Mouse (Mus musculus) layer of hippocampus, adult 6 months (tissue): Measurements from ENCODE around the gene Cmtm2a. TPM values are rescaled to one million over a fixed set of nuclear protein-coding genes. Genes with fewer than 3 reads are reported as not detected.

Source experiments
- long read RNA-seq, 2 experiments: library from polyadenylated mRNA; unstranded; transcript quantifications; one replicate each; pipeline ENCODE4 v2.0.0; 2019 to 2020
- polyA plus RNA-seq: library from polyadenylated mRNA; unstranded; fragments of <200 nt; fragmentation: Nextera tagmentation; gene quantifications from 2 replicates; pipeline ENCODE4 v1.2.3, GENCODE M21; 2021

The Cmtm2a gene
- not detected in 2 replicates for polyA plus RNA-seq
- long read RNA-seq, experiment 1 = 0 reads
- long read RNA-seq, experiment 2 = 0 reads

DNA sequence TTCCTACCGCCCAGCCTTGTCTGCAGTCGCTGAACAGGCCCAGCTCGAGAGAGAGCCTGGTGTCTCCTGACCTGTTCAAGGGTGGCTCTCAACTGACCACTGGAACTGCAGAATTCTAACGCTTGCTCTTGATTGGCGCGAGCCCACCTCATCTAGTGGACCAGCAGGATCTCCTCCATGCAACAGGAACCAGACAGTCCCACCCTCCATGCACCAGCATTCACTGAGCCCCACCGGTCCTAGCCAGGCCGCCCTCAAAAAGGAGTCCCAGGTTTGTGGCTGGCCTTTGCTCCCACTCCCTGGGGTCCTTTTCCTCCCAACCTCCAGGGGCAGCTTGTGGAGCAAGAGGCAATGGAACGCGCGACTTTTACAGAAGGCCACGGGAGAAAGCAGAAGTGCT is at the start of gene Cmtm2a:
Cmtm2a (minus strand) TSS at position 101 of the 400 bp plus-strand sequence.

GRCm38 (mm10) chr8:104339229-104339982 is 46.4 kb upstream of the Cmtm2a start, which contains the start of gene Cmtm3:
Gene Cmtm3 (plus strand): TSS chr8:104339410.

DNA sequence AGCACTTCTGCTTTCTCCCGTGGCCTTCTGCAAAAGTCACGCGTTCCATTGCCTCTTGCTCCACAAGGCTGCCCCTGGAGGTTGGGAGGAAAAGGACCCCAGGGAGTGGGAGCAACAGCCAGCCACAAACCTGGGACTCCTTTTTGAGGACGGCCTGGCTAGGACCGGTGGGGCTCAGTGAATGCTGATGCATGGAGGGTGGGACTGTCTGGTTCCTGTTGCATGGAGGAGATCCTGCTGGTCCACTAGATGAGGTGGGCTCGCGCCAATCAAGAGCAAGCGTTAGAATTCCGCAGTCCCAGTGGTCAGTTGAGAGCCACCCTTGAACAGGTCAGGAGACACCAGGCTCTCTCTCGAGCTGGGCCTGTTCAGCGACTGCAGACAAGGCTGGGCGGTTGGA is 28.9 kb upstream of the Cmtm2a start, which contains the start of gene Cmtm2b:
Cmtm2b (plus strand) TSS at position 301 of the 400 bp plus-strand sequence.

GRCm38 (mm10) chr8:104321267-104321666 is 28.3 kb upstream of the Cmtm2a start, which contains the start of gene Gm11020:
Gene Gm11020 (plus strand): TSS chr8:104321567.

GRCm38 (mm10) chr8:104309441-104310155 is 16.6 kb upstream of the Cmtm2a start, which contains the start of the genes Gm45711 and Cmtm1:
Gene Gm45711 (minus strand): TSS chr8:104310081.
Gene Cmtm1 (minus strand): TSS chr8:104310145.

DNA sequence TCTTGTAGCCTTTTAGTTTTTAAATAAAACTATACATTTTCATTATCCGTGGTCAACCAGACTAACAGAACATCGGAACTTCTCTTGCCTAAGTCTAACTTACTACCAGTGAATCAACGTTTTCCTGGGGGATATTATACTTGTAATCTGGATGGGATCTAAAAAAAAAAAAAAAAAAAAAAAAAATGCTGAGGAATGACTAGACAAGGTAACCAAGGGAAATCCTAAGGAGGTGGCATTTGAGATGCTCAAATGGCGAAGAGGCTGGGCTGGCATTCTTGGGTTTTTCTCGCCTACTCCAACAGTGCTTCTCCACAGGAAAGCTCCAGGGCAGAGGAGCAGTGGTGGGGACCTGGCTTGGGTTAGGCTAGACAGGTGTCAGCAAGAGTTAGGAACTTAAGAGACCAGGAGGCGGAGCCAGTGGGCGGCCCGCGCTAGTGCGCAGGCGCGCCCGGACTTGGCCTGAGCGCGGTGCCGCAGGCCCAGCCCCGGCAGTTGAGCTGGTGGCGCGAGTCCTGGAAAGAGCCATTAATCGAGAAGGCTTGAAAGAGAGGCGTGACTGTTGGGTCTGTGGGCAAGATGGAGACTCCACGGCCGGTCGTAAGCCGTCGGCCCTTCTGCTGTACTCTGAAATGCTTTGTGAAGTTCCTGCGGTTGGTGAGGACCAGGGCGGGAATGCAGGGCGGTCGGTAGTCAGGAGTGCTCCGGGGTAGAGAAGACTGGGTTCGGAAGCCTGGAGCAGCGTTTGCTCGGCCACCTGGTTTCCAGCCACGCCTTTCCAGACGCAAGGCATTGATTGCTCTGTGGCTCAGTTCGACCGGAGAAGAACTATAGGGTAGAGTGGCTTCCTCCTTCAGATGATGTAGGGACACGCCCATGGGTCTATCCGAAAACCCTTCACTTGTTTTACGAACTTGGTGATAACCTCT is 42.3 kb downstream of the Cmtm2a start, which contains the start of gene Cklf:
Cklf (plus strand) TSS at position 423 of the 929 bp plus-strand sequence.

DNA sequence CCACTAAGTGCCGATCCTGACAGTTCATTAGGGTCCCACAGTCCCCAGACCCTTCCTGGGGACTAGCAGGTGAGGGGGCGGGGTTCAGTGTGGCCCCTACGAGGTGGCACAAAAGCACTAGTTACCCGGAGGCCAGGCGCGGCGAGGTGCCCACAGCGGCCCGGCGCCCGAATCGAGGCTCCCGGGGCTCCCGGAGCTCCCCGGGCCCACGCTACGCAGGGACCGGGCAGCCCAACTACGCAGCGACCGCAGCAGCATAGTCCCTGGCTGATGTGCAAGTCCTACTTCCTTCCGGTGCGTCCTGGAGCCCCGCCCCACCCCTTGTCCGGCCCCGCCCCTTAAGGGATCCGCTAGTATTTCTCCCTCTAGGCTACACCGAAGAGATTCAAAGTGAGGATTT is 44.7 kb downstream of the Cmtm2a start, which contains the start of gene Tk2:
Tk2 (minus strand) TSS at position 283 of the 400 bp plus-strand sequence.

Other genes with a start within 250 kb of the Cmtm2a start
- gene Cdh5, start 191.6 kb downstream of the Cmtm2a start, polyA plus RNA-seq = 0.97 and 0.99 TPM in 2 replicates
- gene Bean1, start 122.7 kb downstream of the Cmtm2a start, polyA plus RNA-seq = 0.93 and 1.2 TPM in 2 replicates
- 20.5 and 21.0 TPM in 2 replicates for gene Tk2, start 44.6 kb downstream of the Cmtm2a start, polyA plus RNA-seq
- gene Cklf, start 42.3 kb downstream of the Cmtm2a start, polyA plus RNA-seq = 5.9 and 8.5 TPM in 2 replicates
- gene Gm45711, start 16.9 kb upstream of the Cmtm2a start, polyA plus RNA-seq = not detected in 2 replicates
- not detected in 2 replicates for gene Cmtm1, start 17.0 kb upstream of the Cmtm2a start, polyA plus RNA-seq
- not detected in 2 replicates for gene Gm11020, start 28.4 kb upstream of the Cmtm2a start, polyA plus RNA-seq
- not detected in 2 replicates for gene Cmtm2b, start 29.0 kb upstream of the Cmtm2a start, polyA plus RNA-seq
- gene Cmtm3, start 46.2 kb upstream of the Cmtm2a start, polyA plus RNA-seq = 12.1 and 16.2 TPM in 2 replicates
- gene Cmtm4, start 102.6 kb upstream of the Cmtm2a start, polyA plus RNA-seq = 8.1 and 8.3 TPM in 2 replicates
- 20.1 and 27.9 TPM in 2 replicates for gene Dync1li2, start 149.9 kb upstream of the Cmtm2a start, polyA plus RNA-seq
- gene Terb1, start 216.7 kb upstream of the Cmtm2a start, polyA plus RNA-seq = 0.13 and 0.15 TPM in 2 replicates
- gene Nae1, start 241.5 kb upstream of the Cmtm2a start, polyA plus RNA-seq = 72.0 and 72.3 TPM in 2 replicates
- 22.2 and 25.6 TPM in 2 replicates for gene Car7, start 241.5 kb upstream of the Cmtm2a start, polyA plus RNA-seq